In genomic region chr2:25180973-25181890, GRCm38 (mm10) we compare ENCODE assay signal across 8 mouse cellular contexts. TPM values are rescaled to one million over a fixed set of nuclear protein-coding genes. Genes with fewer than 3 reads are reported as not detected.
DNase-seq lines count a peak whose midpoint lies in the region; ATAC-seq and TF ChIP-seq lines count a peak whose summit lies in the region.

No protein-coding gene starts in this region.

- DNase-seq in heart, adult 11 months, result peak; percentile 96
- DNase-seq in heart, adult 9 months (ENCODE audit: low spot score in 2 of 2), result no peak
- DNase-seq in Muller cell, postnatal 12 days (ENCODE audit: inconsistent ontology term), result peak; percentile 74
- peak; percentile 59 for DNase-seq in liver, postnatal 0 days
- peak; percentile 59 for DNase-seq in yolk sac, embryonic 10.5 days (ENCODE audit: low spot score)

- H3K27me3 ChIP-seq in hindbrain, embryonic 16.5 days (replicated peaks; ENCODE audit: control insufficient read depth, insufficient read depth, low read length), result no peaks in the 10 kb centered on the region
- peaks cover 52% of the 10 kb centered on the region for H3K27me3 ChIP-seq in liver, postnatal 0 days (ENCODE audit: insufficient read depth, low read length)
- no peaks in the 10 kb centered on the region for H3K27me3 ChIP-seq in neural tube, embryonic 14.5 days (ENCODE audit: control insufficient read depth, insufficient read depth, low read length)

- no peak; the same call in 1 of the 2 replicates for ATAC-seq in hindbrain, embryonic 16.5 days
- peak; percentile 76 for ATAC-seq in liver, postnatal 0 days
- no peak; the same call in 1 of the 2 replicates for ATAC-seq in neural tube, embryonic 14.5 days (ENCODE audit: low read depth)

- H3K4me1 ChIP-seq in embryonic fibroblast, embryonic 13.5 days (ENCODE audit: control insufficient read depth, insufficient read depth, low read length), result peaks cover 11% of the 10 kb centered on the region
- peaks cover 37% of the 10 kb centered on the region for H3K4me1 ChIP-seq in hindbrain, embryonic 16.5 days (ENCODE audit: control insufficient read depth, insufficient read depth, low read depth, low read length)
- H3K4me1 ChIP-seq in liver, postnatal 0 days (ENCODE audit: insufficient read depth), result peaks cover 37% of the 10 kb centered on the region
- peaks cover 20% of the 10 kb centered on the region for H3K4me1 ChIP-seq in neural tube, embryonic 14.5 days (ENCODE audit: control insufficient read depth, insufficient read depth, low read length)

- no peak for TF ChIP-seq EP300 in liver, postnatal 0 days (IDR thresholded peaks at IDR 0.05; ENCODE audit: low read depth)

- peak overlapping the region; percentile 17 for H3K4me3 ChIP-seq in embryonic fibroblast, embryonic 13.5 days (ENCODE audit: insufficient read depth, low read length)
- peak overlapping the region; percentile 75 for H3K4me3 ChIP-seq in hindbrain, embryonic 16.5 days (ENCODE audit: low read length)
- H3K4me3 ChIP-seq in liver, postnatal 0 days (ENCODE audit: low read depth, low read length), result peak overlapping the region; percentile 61
- peak overlapping the region; percentile 63 for H3K4me3 ChIP-seq in neural tube, embryonic 14.5 days (ENCODE audit: low read depth, low read length)

- WGBS in hindbrain, embryonic 16.5 days, result under 1% methylated on average over 88 of the region's 100 CpGs
- 1% methylated on average over 90 of the region's 100 CpGs for WGBS in liver, postnatal 0 days (ENCODE audit: insufficient replicate concordance)
- WGBS in neural tube, embryonic 14.5 days, result under 1% methylated on average over 91 of the region's 100 CpGs

- no peaks in the 10 kb centered on the region for H3K9me3 ChIP-seq in hindbrain, embryonic 16.5 days (ENCODE audit: control insufficient read depth, low read length)
- no peaks in the 10 kb centered on the region for H3K9me3 ChIP-seq in liver, postnatal 0 days (ENCODE audit: low read length)
- H3K9me3 ChIP-seq in neural tube, embryonic 14.5 days (ENCODE audit: control insufficient read depth, low read length), result no peaks in the 10 kb centered on the region

- no peak overlapping the region for H3K27ac ChIP-seq in embryonic fibroblast, embryonic 13.5 days (ENCODE audit: insufficient read depth, low read length)
- peak overlapping the region; percentile 84 for H3K27ac ChIP-seq in hindbrain, embryonic 16.5 days (ENCODE audit: low read depth, low read length)
- H3K27ac ChIP-seq in liver, postnatal 0 days (ENCODE audit: low read depth), result peak overlapping the region; percentile 80
- H3K27ac ChIP-seq in neural tube, embryonic 14.5 days (ENCODE audit: low read depth, low read length), result peak overlapping the region; percentile 74

- peak overlapping the region; percentile 83 for H3K4me2 ChIP-seq in hindbrain, embryonic 16.5 days (ENCODE audit: low read length)
- H3K4me2 ChIP-seq in liver, postnatal 0 days (ENCODE audit: low read depth, low read length), result peak overlapping the region; percentile 98
- H3K4me2 ChIP-seq in neural tube, embryonic 14.5 days (ENCODE audit: low read depth, low read length), result peak overlapping the region; percentile 82

- TF ChIP-seq CTCF in embryonic fibroblast, embryonic 13.5 days (IDR thresholded peaks at IDR 0.05; ENCODE audit: borderline replicate concordance, insufficient read depth, low read length), result no peak
- TF ChIP-seq CTCF in liver, postnatal 0 days (IDR thresholded peaks at IDR 0.05; ENCODE audit: low read depth), result peak; percentile 29

- TF ChIP-seq POLR2A in embryonic fibroblast, embryonic 13.5 days (IDR thresholded peaks at IDR 0.05; ENCODE audit: low read depth, low read length), result no peak

- H3K36me3 ChIP-seq in hindbrain, embryonic 16.5 days (ENCODE audit: control insufficient read depth, insufficient read depth, low read length), result no peaks in the 10 kb centered on the region
- H3K36me3 ChIP-seq in liver, postnatal 0 days (replicated peaks; ENCODE audit: insufficient read depth, low read length), result no peaks in the 10 kb centered on the region
- no peaks in the 10 kb centered on the region for H3K36me3 ChIP-seq in neural tube, embryonic 14.5 days (ENCODE audit: control insufficient read depth, insufficient read depth, low read length)

- H3K9ac ChIP-seq in hindbrain, embryonic 16.5 days (ENCODE audit: low read depth, low read length), result peak overlapping the region; percentile 73
- H3K9ac ChIP-seq in liver, postnatal 0 days (replicated peaks), result peak overlapping the region; percentile 65
- H3K9ac ChIP-seq in neural tube, embryonic 14.5 days (replicated peaks; ENCODE audit: low read depth, low read length), result peak overlapping the region; percentile 51

RNA-seq across cellular contexts. Expression of gene Nrarp, which starts 0.7 kb away (rescaled TPM):
- 1.7 and 3.2 TPM in 2 replicates for polyA plus RNA-seq in embryonic fibroblast, embryonic 13.5 days (2011; ENCODE audit: insufficient read length, low read depth, missing spikeins)
- 13.6 and 16.3 TPM in 2 replicates for polyA plus RNA-seq in hindbrain, embryonic 16.5 days (2015; fragmentation: Nextera tagmentation; extraction: Ambion mirVana)
- polyA plus RNA-seq in liver, postnatal 0 days (2015; fragmentation: Nextera tagmentation; extraction: Ambion mirVana), result 1.3 and 1.7 TPM in 2 replicates
- polyA plus RNA-seq in neural tube, embryonic 14.5 days (2014; fragmentation: Nextera tagmentation; extraction: Ambion mirVana), result 10.7 and 15.1 TPM in 2 replicates

RNA-seq across cellular contexts. Expression of gene Tor4a, which starts 15.5 kb away (rescaled TPM):
- 17.5 and 21.8 TPM in 2 replicates for polyA plus RNA-seq in embryonic fibroblast, embryonic 13.5 days (2011; ENCODE audit: insufficient read length, low read depth, missing spikeins)
- polyA plus RNA-seq in hindbrain, embryonic 16.5 days (2015; fragmentation: Nextera tagmentation; extraction: Ambion mirVana), result 2.1 and 2.3 TPM in 2 replicates
- 5.4 and 6.0 TPM in 2 replicates for polyA plus RNA-seq in liver, postnatal 0 days (2015; fragmentation: Nextera tagmentation; extraction: Ambion mirVana)
- polyA plus RNA-seq in neural tube, embryonic 14.5 days (2014; fragmentation: Nextera tagmentation; extraction: Ambion mirVana), result 0.88 and 1.4 TPM in 2 replicates

RNA-seq across cellular contexts. Expression of gene Nelfb, which starts 30.1 kb away (rescaled TPM):
- polyA plus RNA-seq in embryonic fibroblast, embryonic 13.5 days (2011; ENCODE audit: insufficient read length, low read depth, missing spikeins), result 38.8 and 42.3 TPM in 2 replicates
- polyA plus RNA-seq in hindbrain, embryonic 16.5 days (2015; fragmentation: Nextera tagmentation; extraction: Ambion mirVana), result 105 and 112 TPM in 2 replicates
- polyA plus RNA-seq in liver, postnatal 0 days (2015; fragmentation: Nextera tagmentation; extraction: Ambion mirVana), result 19.3 and 22.3 TPM in 2 replicates
- 74.7 and 86.2 TPM in 2 replicates for polyA plus RNA-seq in neural tube, embryonic 14.5 days (2014; fragmentation: Nextera tagmentation; extraction: Ambion mirVana)

RNA-seq across cellular contexts. Expression of gene Stpg3, which starts 33.2 kb away (rescaled TPM):
- polyA plus RNA-seq in embryonic fibroblast, embryonic 13.5 days (2011; ENCODE audit: insufficient read length, low read depth, missing spikeins), result not detected in 2 replicates
- not detected in 2 replicates for polyA plus RNA-seq in hindbrain, embryonic 16.5 days (2015; fragmentation: Nextera tagmentation; extraction: Ambion mirVana)
- not detected in 2 replicates for polyA plus RNA-seq in liver, postnatal 0 days (2015; fragmentation: Nextera tagmentation; extraction: Ambion mirVana)
- not detected in 2 replicates for polyA plus RNA-seq in neural tube, embryonic 14.5 days (2014; fragmentation: Nextera tagmentation; extraction: Ambion mirVana)

RNA-seq across cellular contexts. Expression of gene Fam166a, which starts 37.3 kb away (rescaled TPM):
- not detected in 2 replicates for polyA plus RNA-seq in embryonic fibroblast, embryonic 13.5 days (2011; ENCODE audit: insufficient read length, low read depth, missing spikeins)
- 0.39 and 1.0 TPM in 2 replicates for polyA plus RNA-seq in hindbrain, embryonic 16.5 days (2015; fragmentation: Nextera tagmentation; extraction: Ambion mirVana)
- polyA plus RNA-seq in liver, postnatal 0 days (2015; fragmentation: Nextera tagmentation; extraction: Ambion mirVana), result not detected in 2 replicates
- 0.91 TPM in 1 of 2 replicates, not detected in the other for polyA plus RNA-seq in neural tube, embryonic 14.5 days (2014; fragmentation: Nextera tagmentation; extraction: Ambion mirVana)

Comparison
In these comparisons a context has a peak if more than half of its experiments do, and no peak if none do; other contexts are left out.
1. DNase-seq: peak in heart, adult 11 months (single experiment), Muller cell, postnatal 12 days (single experiment), liver, postnatal 0 days (single experiment) and yolk sac, embryonic 10.5 days (single experiment); none in heart, adult 9 months (0 of 2).
2. H3K4me3 ChIP-seq: peak in every context shown above with its lines; median percentile 75 in hindbrain, embryonic 16.5 days; 63 in neural tube, embryonic 14.5 days; 61 in liver, postnatal 0 days; 17 in embryonic fibroblast, embryonic 13.5 days.
3. Peak in every context shown above with its lines, with median percentiles within 50 percentile points of each other: H3K4me2 ChIP-seq and H3K9ac ChIP-seq.